Mouse (Mus musculus): ENCODE data around the gene Hs6st1.

DNA sequence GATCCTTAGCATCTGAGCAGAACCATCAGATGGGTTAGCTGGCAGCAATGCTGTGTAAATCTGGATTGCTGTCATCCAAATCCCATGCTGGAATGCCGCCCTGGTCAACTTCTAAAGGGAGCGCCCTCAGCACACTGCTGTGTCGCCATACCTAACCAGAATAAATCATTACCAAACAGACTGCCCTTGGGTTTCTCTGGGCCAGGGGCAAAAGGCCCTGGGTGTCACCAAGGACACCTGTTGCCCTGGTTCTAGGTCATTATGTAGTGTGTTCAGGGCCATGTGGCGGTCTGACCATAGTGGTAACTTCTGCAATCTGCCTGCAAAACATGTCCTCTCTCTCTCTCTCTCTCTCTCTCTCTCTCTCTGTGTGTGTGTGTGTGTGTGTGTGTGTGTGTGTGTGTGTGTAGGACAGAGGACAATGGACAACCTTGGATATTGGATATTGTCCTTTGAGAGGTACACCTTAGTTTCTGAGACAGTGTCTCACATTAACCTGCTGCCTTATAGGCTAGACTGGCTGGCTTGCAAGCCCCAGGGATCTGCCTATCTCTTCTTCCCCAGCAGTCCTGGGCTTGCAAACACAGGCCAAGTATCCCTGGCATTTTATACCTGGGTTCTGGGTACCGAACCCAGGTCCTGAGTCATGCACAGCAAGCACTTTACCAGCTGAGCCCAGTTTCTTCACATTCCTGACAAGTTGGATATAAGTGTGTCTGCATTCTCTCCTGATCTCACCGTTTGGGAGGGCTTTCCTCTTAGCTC lies 1.8 kb upstream of the Hs6st1 start:
- TF ChIP-seq EP300 (IDR thresholded peaks at IDR 0.05; ENCODE audit: low read length), result no peak
- no peak for TF ChIP-seq MEF2A (IDR thresholded peaks at IDR 0.05; ENCODE audit: borderline replicate concordance, low read depth, low read length)
- TF ChIP-seq CTCF (conservative IDR thresholded peaks at IDR 0.05 in 1 of 2, IDR thresholded peaks at IDR 0.05 in 1 of 2; ENCODE audit: low read depth in 2 of 2, low read length in 2 of 2), result no peak
- no peak for TF ChIP-seq USF1 (IDR thresholded peaks at IDR 0.05; ENCODE audit: low read depth, low read length)
- no peak for TF ChIP-seq ELF1 (IDR thresholded peaks at IDR 0.05; ENCODE audit: low read depth, low read length)
- TF ChIP-seq POLR2A (IDR thresholded peaks at IDR 0.05; ENCODE audit: low read depth, low read length), result no peak
- TF ChIP-seq TCF12 (IDR thresholded peaks at IDR 0.05; ENCODE audit: low read depth, low read length), result no peak
- TF ChIP-seq SMC3 (IDR thresholded peaks at IDR 0.05; ENCODE audit: low read depth, low read length), result no peak
- no peak for TF ChIP-seq NELFE (IDR thresholded peaks at IDR 0.05; ENCODE audit: low read depth, low read length)
- no peak for TF ChIP-seq RCOR1 (conservative IDR thresholded peaks at IDR 0.05; ENCODE audit: low read depth, low read length)
- TF ChIP-seq ETS1 (conservative IDR thresholded peaks at IDR 0.05; ENCODE audit: low read depth, low read length), result no peak
- TF ChIP-seq USF2 (conservative IDR thresholded peaks at IDR 0.05; ENCODE audit: low read depth, low read length), result no peak
- no peak for TF ChIP-seq TBP (conservative IDR thresholded peaks at IDR 0.05; ENCODE audit: low read depth, low read length)

Data from CH12.LX (cell line).